ENCODE assay signal across 15 mouse cellular contexts in genomic region chr10:49322413-49322812, GRCm38 (mm10).
DNase-seq lines count a peak whose midpoint lies in the region; ATAC-seq and TF ChIP-seq lines count a peak whose summit lies in the region.
"Had no signal": no experiment of that assay in that cellular context is flagged by ENCODE, and none has a peak within 500 bp of the region (broad histone marks: within the 10 kb centered on the region; RNA-seq: fewer than 3 reads in every experiment).

No protein-coding gene starts in this region.

- TF ChIP-seq CTCF in hindbrain, postnatal 0 days (IDR thresholded peaks at IDR 0.05; ENCODE audit: low read depth), result no peak

- H3K4me3 ChIP-seq in hindbrain, postnatal 0 days (ENCODE audit: low read length), result no peak overlapping the region
- H3K4me3 ChIP-seq: embryonic facial prominence, embryonic 12.5 days had no signal

- ATAC-seq in hindbrain, postnatal 0 days, result peak; percentile 78
- ATAC-seq: CD4-positive, CD25-positive, alpha-beta regulatory T cell, adult 4 months; Patski had no signal

- no peak overlapping the region for H3K9ac ChIP-seq in hindbrain, postnatal 0 days (replicated peaks; ENCODE audit: low read length)
- H3K9ac ChIP-seq: embryonic facial prominence, embryonic 12.5 days had no signal

- intact Hi-C loops in left cerebral cortex, postnatal 4 days (cut with DNase I), result no loop called here

- H3K27ac ChIP-seq in hindbrain, postnatal 0 days, result no peak overlapping the region
- H3K27ac ChIP-seq: embryonic facial prominence, embryonic 12.5 days had no signal

- H3K27me3 ChIP-seq in hindbrain, postnatal 0 days (ENCODE audit: insufficient read depth, low read length), result no peaks in the 10 kb centered on the region
- H3K27me3 ChIP-seq: embryonic facial prominence, embryonic 12.5 days; Patski had no signal

- no peaks in the 10 kb centered on the region for H3K4me1 ChIP-seq in hindbrain, postnatal 0 days (ENCODE audit: insufficient read depth, low read length)
- H3K4me1 ChIP-seq: embryonic facial prominence, embryonic 12.5 days had no signal

- H3K9me3 ChIP-seq in hindbrain, postnatal 0 days (ENCODE audit: low read length), result no peaks in the 10 kb centered on the region
- H3K9me3 ChIP-seq: embryonic facial prominence, embryonic 12.5 days had no signal

- H3K36me3 ChIP-seq in hindbrain, postnatal 0 days (ENCODE audit: insufficient read depth, low read length), result no peaks in the 10 kb centered on the region
- H3K36me3 ChIP-seq: embryonic facial prominence, embryonic 12.5 days had no signal

- no peak overlapping the region for H3K4me2 ChIP-seq in hindbrain, postnatal 0 days (ENCODE audit: low read depth, low read length)
- H3K4me2 ChIP-seq: embryonic facial prominence, embryonic 12.5 days had no signal

- DNase-seq in left cerebral cortex, postnatal 4 days, result peak; percentile 17
- DNase-seq in left cerebral cortex, adult 18-20 months (ENCODE audit: low spot score in 2 of 2), result no peak
- DNase-seq in embryo, embryonic 11 days, result peak; percentile 4
- DNase-seq in hindbrain, postnatal 0 days (ENCODE audit: low spot score), result peak; percentile 67
- peak; percentile 72 for DNase-seq in retina, embryonic 14.5 days (ENCODE audit: low spot score)
- no peak for DNase-seq in right cerebral cortex, postnatal 14 days
- DNase-seq in adrenal gland, postnatal 36 days, result no peak
- DNase-seq in thymus, postnatal 10 days (ENCODE audit: low spot score in 2 of 2), result no peak
- DNase-seq: adrenal gland, postnatal 10 days; cerebellum, adult 11 months; kidney, postnatal 10 days; lung, postnatal 10 days had no signal

Comparison
In these comparisons a context has a peak if more than half of its experiments do, and no peak if none do; other contexts are left out.
1. DNase-seq: peak in left cerebral cortex, postnatal 4 days (single experiment), embryo, embryonic 11 days (single experiment), hindbrain, postnatal 0 days (single experiment) and retina, embryonic 14.5 days (single experiment); none in left cerebral cortex, adult 18-20 months (0 of 2), right cerebral cortex, postnatal 14 days (single experiment), adrenal gland, postnatal 36 days (0 of 2) and thymus, postnatal 10 days (0 of 2).